Mouse (Mus musculus): ENCODE results near the gene Adad2. TPM values are rescaled to one million over a fixed set of nuclear protein-coding genes. Genes with fewer than 3 reads are reported as not detected.

The Adad2 gene
- total and polyA plus RNA-seq, 3 experiments: not detected

GRCm38 (mm10) chr8:119627199-119627598 is 14.7 kb downstream of the Adad2 start:
- Histone ChIP-seq H3K27ac (ENCODE audit: control insufficient read depth, low read depth, low read length) (no peak overlapping the region), H3K27me3 (ENCODE audit: control insufficient read depth in 1 of 2, insufficient read depth in 2 of 2, low read length in 2 of 2) (peaks cover 0 to 3% of the 10 kb centered on the region in 2 experiments; a peak in 1 of 4 replicates), H3K4me3 (ENCODE audit: control insufficient read depth in 1 of 2, insufficient read depth in 1 of 2, low read depth in 2 of 2, low read length in 2 of 2) (no peak overlapping the region), H3K36me3 (ENCODE audit: control insufficient read depth in 1 of 2, insufficient read depth in 2 of 2, low read length in 2 of 2) (no peaks in the 10 kb centered on the region), H3K4me1 (ENCODE audit: control insufficient read depth in 1 of 2, insufficient read depth in 2 of 2, low read length in 2 of 2) (no peaks in the 10 kb centered on the region; a peak in 1 of 4 replicates), H3K9ac (ENCODE audit: control insufficient read depth, low read depth, low read length, poor library complexity, severe bottlenecking) (no peak overlapping the region), H3K9me3 (replicated peaks; ENCODE audit: insufficient read depth, low read length) (no peaks in the 10 kb centered on the region), H3K79me2 (ENCODE audit: control insufficient read depth, insufficient read depth, low read length, poor library complexity) (no peaks in the 10 kb centered on the region)
- DNase-seq (ENCODE audit: low read depth, low spot score): peak; percentile 28
- TF ChIP-seq EP300 (IDR thresholded peaks at IDR 0.05; ENCODE audit: low read depth in 1 of 2, low read length in 2 of 2): 0 out of 4 replicates have a peak, but pooled peaks of 1 of the 2 experiments have one; percentile 30
- no peak for TF ChIP-seq MXI1 (IDR thresholded peaks at IDR 0.05; ENCODE audit: low read depth, low read length)
- no peak for TF ChIP-seq UBTF (IDR thresholded peaks at IDR 0.05; ENCODE audit: borderline replicate concordance, insufficient read depth, low read depth, low read length)
- TF ChIP-seq GATA1 (IDR thresholded peaks at IDR 0.05; ENCODE audit: low read depth, low read length): peak; percentile 59
- no peak for TF ChIP-seq SMC3 (IDR thresholded peaks at IDR 0.05; ENCODE audit: low read depth, low read length)
- no peak for TF ChIP-seq HCFC1 (IDR thresholded peaks at IDR 0.05; ENCODE audit: low read depth, low read length)
- TF ChIP-seq ZMIZ1 (IDR thresholded peaks at IDR 0.05; ENCODE audit: low read depth, low read length): no peak

GRCm38 (mm10) chr8:119627613-119628359 is 15.2 kb downstream of the Adad2 start:
- Histone ChIP-seq H3K9me3 (replicated peaks; ENCODE audit: insufficient read depth, low read length) (no peaks in the 10 kb centered on the region), H3K27me3 (ENCODE audit: control insufficient read depth in 1 of 2, insufficient read depth in 2 of 2, low read length in 2 of 2) (peaks cover 0 to 2% of the 10 kb centered on the region in 2 experiments; a peak in 1 of 4 replicates), H3K4me3 (ENCODE audit: control insufficient read depth in 1 of 2, insufficient read depth in 1 of 2, low read depth in 2 of 2, low read length in 2 of 2) (no peak overlapping the region), H3K79me2 (ENCODE audit: control insufficient read depth, insufficient read depth, low read length, poor library complexity) (no peaks in the 10 kb centered on the region), H3K36me3 (ENCODE audit: control insufficient read depth in 1 of 2, insufficient read depth in 2 of 2, low read length in 2 of 2) (no peaks in the 10 kb centered on the region), H3K9ac (ENCODE audit: control insufficient read depth, low read depth, low read length, poor library complexity, severe bottlenecking) (no peak overlapping the region), H3K27ac (ENCODE audit: control insufficient read depth, low read depth, low read length) (no peak overlapping the region), H3K4me1 (ENCODE audit: control insufficient read depth in 1 of 2, insufficient read depth in 2 of 2, low read length in 2 of 2) (no peaks in the 10 kb centered on the region; a peak in 1 of 4 replicates)
- TF ChIP-seq HCFC1 (IDR thresholded peaks at IDR 0.05; ENCODE audit: low read depth, low read length) (no peak), TCF12 (IDR thresholded peaks at IDR 0.05; ENCODE audit: low read depth, low read length) (no peak)
- no peak for DNase-seq (ENCODE audit: low read depth, low spot score)

- Histone ChIP-seq H3K36me3 (ENCODE audit: control insufficient read depth in 1 of 2, insufficient read depth in 2 of 2, low read length in 2 of 2) (no peaks in the 10 kb centered on the region), H3K79me2 (ENCODE audit: control insufficient read depth, insufficient read depth, low read length, poor library complexity) (no peaks in the 10 kb centered on the region), H3K9me3 (replicated peaks; ENCODE audit: insufficient read depth, low read length) (no peaks in the 10 kb centered on the region), H3K9ac (ENCODE audit: control insufficient read depth, low read depth, low read length, poor library complexity, severe bottlenecking) (no peak overlapping the region), H3K27me3 (ENCODE audit: control insufficient read depth in 1 of 2, insufficient read depth in 2 of 2, low read length in 2 of 2) (peaks cover 0 to 4% of the 10 kb centered on the region in 2 experiments; a peak in 2 of 4 replicates), H3K4me1 (ENCODE audit: control insufficient read depth in 1 of 2, insufficient read depth in 2 of 2, low read length in 2 of 2) (no peaks in the 10 kb centered on the region; a peak in 1 of 4 replicates), H3K4me3 (ENCODE audit: control insufficient read depth in 1 of 2, insufficient read depth in 1 of 2, low read depth in 2 of 2, low read length in 2 of 2) (no peak overlapping the region), H3K27ac (ENCODE audit: control insufficient read depth, low read depth, low read length) (no peak overlapping the region)
- no peak for DNase-seq (ENCODE audit: low read depth, low spot score)
- TF ChIP-seq GATA1 (IDR thresholded peaks at IDR 0.05; ENCODE audit: low read depth, low read length) (no peak), SMC3 (IDR thresholded peaks at IDR 0.05; ENCODE audit: low read depth, low read length) (no peak), TBP (IDR thresholded peaks at IDR 0.05; ENCODE audit: low read depth, low read length) (no peak), ZC3H11A (IDR thresholded peaks at IDR 0.05; ENCODE audit: low read depth, low read length) (no peak), BHLHE40 (IDR thresholded peaks at IDR 0.05; ENCODE audit: borderline replicate concordance, low read depth, low read length) (no peak), ZKSCAN1 (IDR thresholded peaks at IDR 0.05; ENCODE audit: low read depth, low read length) (no peak), JUND (IDR thresholded peaks at IDR 0.05; ENCODE audit: low read depth, low read length) (no peak), MAX (IDR thresholded peaks at IDR 0.05; ENCODE audit: low read length) (no peak), RAD21 (IDR thresholded peaks at IDR 0.05; ENCODE audit: low read depth, low read length) (no peak), NELFE (IDR thresholded peaks at IDR 0.05; ENCODE audit: low read depth, low read length) (no peak), MEF2A (IDR thresholded peaks at IDR 0.05; ENCODE audit: extremely low read depth, insufficient replicate concordance, low read depth, low read length, poor library complexity, severe bottlenecking) (no peak), ZMIZ1 (IDR thresholded peaks at IDR 0.05; ENCODE audit: low read depth, low read length) (no peak), MYB (IDR thresholded peaks at IDR 0.05; ENCODE audit: low read depth, low read length) (no peak)
Observed at GRCm38 (mm10) chr8:119630841-119631240, 18.3 kb downstream of the Adad2 start.

Data from MEL (cell line).